Mouse (Mus musculus): ENCODE measurements around the gene Sipa1l1. TPM values are rescaled to one million over a fixed set of nuclear protein-coding genes. Genes with fewer than 3 reads are reported as not detected.
"Not testable (repeated sequence)": the region's sequence is repeated elsewhere in the genome, so short reads cannot be mapped to it uniquely, and the experiment has no call there.

Gene Sipa1l1
- total RNA-seq, 1 experiment from 2014 or later = 31.5 TPM

DNA sequence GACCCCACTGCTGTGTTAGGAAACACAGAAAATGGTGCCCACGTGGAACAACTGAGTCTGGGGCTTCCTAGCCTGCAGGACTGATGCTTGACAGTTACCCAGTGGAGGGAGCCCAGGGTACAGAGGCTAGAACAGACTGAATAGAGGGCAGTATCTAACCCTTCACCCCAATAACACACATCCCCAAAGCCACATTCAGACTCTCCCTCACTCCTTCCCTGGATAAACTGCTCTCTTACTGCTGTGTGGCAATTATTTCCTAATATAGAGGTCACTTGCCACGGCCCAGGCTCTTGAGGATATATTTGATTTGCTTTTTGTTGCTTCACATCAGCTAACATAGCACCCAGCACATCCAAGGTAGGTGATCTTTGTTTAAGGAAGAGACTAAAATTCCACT lies 307.5 kb downstream of the Sipa1l1 start:
- no peak for DNase-seq

GRCm38 (mm10) chr12:82477826-82478225 lies 308.7 kb downstream of the Sipa1l1 start:
- DNase-seq = no peak

DNA sequence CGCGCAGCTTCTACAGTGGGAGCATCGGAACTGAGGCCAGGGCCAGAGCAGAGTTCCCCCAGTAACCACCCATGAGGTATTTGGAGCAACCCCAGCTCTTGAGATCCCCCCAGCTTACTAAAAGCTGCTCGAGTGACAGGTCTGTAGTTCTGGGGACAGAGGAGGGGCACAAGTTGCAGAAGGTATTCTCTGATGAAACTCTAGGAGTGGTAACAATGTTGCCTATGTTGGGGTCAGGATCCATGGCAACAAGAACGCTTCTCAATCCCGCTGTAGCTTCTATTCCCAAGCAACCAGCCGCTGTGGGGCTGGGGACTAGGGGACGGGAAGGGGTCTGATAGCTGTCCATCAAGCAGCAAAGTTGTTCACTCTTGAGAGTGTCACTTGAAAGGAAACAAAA lies 309.1 kb downstream of the Sipa1l1 start:
- no peak for DNase-seq

- DNase-seq = no peak
Measured at GRCm38 (mm10) chr12:82479393-82479792, 310.3 kb downstream of the Sipa1l1 start.

DNA sequence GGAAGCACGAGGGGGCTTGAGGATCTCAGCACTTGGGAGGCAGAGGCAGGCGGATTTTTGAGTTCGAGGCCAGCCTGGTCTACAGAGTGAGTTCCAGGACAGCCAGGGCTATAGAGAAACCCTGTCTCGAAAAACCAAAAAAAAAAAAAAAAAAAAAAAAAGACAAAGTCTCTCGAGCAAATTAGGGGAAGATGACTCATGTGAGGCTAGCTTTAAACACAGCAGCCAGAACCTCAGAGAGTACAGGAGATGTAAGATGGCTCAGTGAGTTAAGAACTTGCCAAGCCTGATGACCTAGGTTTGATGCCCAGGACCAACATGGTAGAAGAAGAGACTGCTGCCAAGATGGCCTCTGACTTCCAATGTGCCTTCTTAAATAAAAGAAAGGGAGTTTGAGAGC lies 311.3 kb downstream of the Sipa1l1 start:
- DNase-seq = not testable (repeated sequence)

GRCm38 (mm10) chr12:82485466-82485865 lies 316.3 kb downstream of the Sipa1l1 start:
- no peak for DNase-seq

DNA sequence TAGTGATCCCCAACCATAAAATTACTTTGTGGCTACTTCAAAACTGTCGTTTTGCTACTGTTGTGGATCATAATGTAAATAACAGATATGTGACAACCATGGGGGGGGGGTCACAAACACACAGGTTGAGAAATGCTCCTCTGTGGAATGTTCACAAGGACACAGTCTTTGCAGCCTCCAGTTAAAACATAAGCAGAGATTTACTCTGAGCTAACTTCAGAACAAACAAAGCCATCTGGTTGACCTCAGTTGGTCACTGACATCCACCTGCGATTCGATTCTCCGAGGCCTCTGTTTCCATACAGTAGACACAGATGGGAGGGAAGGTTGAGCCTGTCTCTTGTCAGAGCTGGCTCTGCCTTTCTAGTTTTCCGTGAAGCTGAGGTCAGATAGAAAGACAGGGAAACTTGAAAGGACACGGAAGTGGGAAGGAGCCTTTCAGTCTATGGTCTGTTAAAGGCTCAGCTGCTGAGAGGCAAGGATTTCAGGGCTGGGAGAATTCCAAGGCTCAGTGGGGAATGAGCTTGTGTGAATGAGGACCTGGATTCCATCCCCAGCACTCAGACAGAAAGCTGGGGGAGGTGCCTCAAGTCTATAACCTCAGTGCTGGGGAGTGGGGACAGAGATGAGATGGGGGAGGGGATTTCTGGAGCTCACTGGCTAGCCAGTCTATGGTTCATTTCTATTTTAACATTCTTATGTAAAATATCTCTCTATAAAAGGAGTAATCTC lies 317.9 kb downstream of the Sipa1l1 start:
- DNase-seq = no peak

DNA sequence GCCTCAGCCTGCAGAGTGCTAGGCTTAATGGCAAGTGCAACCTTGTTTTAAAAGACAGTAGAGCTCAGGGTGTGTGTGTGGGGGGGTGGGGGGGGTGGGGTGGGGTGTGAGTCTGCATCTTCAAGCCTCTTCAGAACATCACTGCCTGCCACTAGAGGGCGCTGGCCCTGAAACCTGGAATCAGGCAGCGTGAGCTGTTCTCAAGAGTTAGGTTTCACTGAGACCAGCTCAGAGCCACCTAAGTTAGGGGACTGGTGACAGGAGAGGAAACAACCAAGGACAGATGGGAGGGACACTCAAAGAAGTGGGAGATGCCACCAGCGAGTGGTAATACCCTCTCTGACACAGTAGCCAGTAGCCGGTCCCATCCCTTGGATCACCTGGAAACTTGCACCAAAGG lies 320.0 kb downstream of the Sipa1l1 start:
- DNase-seq = peak; percentile 54

DNA sequence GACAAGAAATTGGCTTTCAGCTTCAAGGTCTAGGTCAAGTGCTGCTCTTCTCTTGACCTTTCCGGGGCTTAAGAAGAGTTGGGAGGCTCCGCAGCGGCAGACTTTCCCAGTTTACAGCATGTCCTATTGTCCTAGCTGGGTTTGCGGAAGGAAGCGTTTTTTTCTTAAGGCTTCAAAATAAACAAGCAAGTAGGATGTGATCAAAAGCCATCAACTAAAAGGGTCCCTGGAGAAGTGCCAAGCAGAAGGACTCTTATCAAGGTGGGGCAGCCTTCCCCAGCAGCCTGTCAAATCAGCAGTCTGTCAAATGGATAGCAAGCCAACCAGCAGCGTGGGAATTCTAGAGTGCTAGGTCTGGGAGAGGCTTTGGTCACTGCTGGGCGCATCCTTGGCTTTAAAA lies 320.5 kb downstream of the Sipa1l1 start:
- no peak for DNase-seq

DNA sequence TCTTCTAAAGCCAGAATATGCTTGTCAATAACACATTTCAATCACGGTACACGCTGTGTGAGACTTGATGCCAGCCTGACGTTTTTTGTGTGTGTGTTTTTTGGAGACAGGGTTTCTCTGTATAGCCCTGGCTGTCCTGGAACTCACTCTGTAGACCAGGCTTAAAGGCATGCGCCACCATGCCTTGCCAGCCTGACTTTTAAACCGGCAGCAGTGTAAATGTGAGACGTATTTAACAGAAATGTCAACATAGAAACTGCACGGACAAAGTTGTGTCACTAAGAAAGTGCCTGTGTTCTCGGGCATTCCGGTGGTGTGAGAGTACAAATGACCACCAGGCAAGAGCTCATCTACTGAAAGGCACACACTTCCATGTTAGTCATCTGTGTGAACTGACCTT lies 323.3 kb downstream of the Sipa1l1 start:
- no peak for DNase-seq

DNA sequence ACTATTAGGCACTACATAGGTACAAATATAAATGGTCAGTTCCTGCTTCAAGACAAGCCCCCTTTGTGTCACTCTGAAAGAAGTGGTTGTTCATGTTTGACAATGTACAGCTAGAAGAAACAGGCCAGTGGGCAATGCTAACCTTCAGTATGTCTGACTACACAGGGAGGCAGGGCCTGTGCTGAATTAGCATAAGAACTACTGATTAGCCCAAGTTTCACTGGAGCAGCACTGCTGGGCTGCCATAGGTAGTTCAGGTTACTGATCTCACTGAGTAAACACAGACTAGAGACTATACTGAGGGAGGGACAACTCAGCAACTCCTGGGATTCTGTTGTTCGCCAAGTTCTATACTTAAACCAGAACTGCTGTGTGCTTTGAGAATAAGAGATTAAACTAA lies 324.1 kb downstream of the Sipa1l1 start:
- DNase-seq = not testable (repeated sequence)

GRCm38 (mm10) chr12:82495936-82496335 lies 326.8 kb downstream of the Sipa1l1 start:
- no peak for DNase-seq

DNA sequence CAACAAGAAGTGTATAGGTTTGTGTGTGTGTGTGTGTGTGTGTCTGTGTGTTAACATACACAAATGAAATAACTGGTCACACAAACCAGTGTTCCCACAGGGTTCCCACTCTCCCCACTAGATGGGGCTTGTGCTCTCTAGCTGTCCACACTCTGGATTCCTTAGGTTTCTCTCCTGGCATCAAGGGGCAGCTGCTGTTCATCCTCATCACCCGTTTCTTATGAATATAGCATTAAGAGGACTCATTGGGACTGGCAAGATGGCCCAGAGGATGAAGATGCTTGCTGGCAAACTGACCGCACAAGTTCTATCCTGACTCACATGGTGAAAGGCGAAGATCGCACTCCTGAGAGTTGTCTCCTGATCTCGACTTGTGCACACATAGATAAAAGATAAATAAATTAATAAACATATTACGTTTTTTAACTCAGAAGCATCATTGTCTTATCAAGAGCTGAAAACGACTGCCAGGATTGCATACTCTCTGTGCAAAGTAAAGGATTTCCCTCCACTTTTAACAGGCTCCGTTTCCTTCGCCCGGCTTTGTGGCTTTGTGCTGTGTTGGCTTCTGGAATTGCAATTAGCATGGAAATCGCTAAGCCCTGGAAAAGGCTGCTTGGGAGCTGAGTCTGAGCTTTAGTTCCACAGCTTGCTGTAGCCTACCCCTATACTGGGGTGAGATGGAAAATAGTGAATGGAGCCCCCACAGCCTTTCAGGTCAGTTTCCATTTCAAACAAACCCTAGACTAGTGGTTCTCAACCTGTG lies 328.9 kb downstream of the Sipa1l1 start:
- DNase-seq = peak; percentile 60

DNA sequence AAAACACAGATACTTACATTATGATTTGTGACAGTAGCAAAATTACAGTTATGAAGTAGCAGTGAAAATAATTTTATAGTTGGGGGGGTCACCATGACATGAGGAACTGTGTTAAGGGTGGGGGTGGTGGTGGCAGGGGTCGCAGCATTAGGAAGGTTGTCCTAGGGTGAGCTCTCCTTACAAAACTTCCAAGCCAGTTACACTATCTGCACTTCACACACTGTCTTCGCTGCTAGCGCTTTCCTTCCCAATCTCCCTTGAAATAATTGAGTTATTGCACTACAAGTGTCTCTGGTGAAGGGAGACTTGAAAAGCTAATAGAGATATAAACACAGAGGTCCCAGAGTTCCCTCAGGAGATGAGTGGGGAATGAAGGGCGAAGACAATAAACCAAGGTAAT lies 329.6 kb downstream of the Sipa1l1 start:
- DNase-seq = no peak

GRCm38 (mm10) chr12:82499731-82500130 lies 330.6 kb downstream of the Sipa1l1 start:
- DNase-seq = no peak

Measured in adrenal gland, postnatal 14 days (tissue).